Mouse (Mus musculus) urinary bladder, adult 18-20 months (tissue): Measurements from ENCODE around the gene Hoxb3.
A peak's percentile ranks its signal among the peaks of the same experiment; 100 is the strongest.

Experiments used
- DNase-seq, 2 experiments: peaks; one replicate each; pipeline ENCODE4 v3.0.0; 2022; ENCODE audit warnings: low spot score in 2 of 2, mixed read lengths in 2 of 2

Hoxb3 gene

DNA sequence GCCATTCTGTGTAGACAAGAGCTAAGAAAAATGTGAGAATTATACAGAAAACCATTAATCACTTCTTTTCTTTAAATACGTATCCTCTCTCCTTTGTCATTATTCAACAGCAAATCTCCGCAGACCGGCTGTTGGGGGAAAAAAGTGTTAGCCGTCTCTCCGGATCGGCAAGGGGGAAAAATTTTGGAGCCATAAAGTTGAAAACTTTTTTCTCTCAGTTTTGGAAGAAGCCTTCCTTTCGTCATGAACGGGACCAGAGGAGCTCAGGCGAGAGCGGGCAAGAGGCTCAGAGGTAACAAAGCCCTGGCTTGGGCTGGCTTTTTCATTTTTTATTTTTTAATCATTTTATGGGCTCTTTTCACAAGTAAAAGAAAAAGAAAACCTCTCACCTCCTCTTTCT is at the start of gene Hoxb3:
Hoxb3 (plus strand) TSS at position 173 of the 400 bp plus-strand sequence.
- DNase-seq, result no peak

DNA sequence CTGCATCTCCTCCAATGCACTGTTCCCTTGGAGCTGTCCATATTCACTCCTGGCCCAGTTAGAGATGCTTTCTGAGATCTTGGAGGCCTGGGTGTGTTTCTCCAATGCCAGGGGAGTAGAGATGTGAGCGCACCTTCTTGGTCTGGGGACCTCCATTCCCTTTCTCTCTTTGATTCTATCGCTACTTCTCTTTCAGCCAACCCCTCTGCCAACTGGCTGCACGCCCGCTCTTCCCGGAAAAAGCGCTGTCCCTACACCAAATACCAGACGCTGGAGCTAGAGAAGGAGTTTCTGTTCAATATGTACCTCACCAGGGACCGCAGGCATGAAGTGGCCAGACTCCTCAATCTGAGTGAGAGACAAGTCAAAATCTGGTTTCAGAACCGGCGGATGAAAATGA is 48.7 kb upstream of the Hoxb3 start:
- DNase-seq, result no peak

DNA sequence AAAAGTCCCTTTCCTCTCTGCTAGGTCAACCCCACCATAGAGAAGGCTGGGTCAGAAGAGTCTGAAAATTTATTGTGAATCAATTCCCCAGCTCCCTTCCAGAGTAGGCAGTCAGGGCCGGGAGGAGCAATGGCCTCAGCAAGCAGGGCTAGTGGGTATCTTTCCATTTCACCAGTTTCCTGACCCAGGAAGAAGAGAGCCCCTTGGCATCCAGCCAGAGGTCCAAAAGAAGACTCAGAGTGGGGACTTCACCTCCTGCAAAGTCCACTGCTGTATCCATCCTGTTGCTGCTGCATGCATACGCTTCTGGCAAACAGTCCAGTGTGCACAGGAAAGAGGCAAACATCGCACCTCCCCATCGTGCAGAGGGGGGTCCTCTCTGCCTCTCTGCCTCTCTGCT is 47.2 kb upstream of the Hoxb3 start:
- no peak for DNase-seq

DNA sequence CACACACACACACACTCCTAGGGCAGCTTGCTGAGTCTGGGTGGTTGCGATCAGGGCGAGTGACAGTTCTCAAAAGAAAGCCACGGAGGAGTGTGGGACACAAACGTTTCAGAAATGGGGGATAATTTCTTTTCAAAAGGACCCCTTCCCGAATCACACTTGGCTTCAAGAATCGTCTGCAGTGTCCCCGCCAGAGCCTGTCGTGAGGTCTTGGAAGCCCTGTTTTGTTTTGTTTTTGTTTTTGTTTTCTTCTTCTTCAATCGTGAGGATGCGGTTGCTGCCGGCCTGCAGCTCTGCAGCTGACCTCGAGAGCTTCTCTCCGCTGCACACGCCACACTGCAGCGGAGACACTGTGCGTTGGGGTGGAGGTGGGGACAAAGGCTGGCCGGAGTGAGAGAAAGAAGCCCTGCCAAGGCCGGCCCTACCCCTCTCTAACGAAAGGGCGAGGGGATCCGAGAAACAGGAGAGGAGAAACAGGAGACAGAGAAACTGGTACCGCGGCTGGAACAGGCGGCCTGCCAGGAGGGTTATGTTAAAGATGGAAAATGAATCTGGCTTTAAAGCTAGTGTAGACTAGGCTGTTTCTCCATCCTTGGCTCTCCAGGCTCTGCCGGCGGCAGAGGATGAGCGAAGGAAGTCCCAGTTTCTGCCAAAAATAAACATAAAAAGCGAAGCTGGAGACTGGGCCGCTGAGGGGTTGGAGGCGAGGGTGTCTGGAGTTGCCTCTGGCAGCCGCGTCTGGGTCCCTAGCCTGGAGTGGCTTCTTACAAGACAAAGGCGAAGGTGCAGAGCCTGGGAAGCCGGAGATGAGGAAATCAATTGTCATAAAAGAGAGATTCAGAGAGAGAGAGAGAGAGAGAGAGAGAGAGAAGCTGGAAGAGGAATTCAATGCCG is 45.7 kb upstream of the Hoxb3 start:
- no peak for DNase-seq

DNA sequence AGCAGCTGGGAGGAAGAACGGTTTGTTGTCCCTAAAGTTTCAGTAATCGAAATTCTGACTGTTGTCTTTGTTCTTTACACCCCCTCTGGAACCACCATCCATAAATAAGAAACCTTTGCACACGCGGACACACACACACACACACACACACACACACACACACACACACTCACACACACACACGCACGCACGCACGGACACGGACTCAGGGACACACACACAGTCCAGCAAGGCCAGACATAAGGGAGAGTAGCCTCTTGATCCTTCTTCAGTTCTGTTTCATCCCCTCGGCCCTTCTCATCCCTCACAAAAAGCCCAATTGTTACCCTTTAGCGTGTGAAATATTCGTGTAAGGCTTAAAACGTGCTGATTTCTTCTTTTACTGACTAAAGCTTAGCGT is 44.8 kb upstream of the Hoxb3 start:
- no peak for DNase-seq

DNA sequence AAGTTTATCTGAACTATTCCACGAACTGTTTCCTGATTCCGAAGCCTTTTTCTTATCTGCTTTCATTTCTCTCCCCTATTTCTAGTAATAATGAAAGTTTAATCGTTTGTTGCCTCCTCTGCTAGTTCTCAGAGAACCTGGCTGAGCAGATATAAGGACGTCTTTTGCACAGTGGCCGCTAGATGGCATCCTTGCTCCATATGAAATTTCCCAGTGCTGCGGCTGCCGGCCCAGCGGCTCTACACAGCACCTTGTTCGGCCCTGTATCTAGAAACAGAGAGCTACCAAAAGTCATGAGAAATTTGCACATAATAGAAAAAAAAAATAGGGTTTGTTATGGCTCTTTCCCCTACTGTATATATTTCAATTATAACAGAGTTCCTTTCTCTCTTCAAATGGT is 44.4 kb upstream of the Hoxb3 start:
- DNase-seq, result peak in 1 of 2 experiments; percentile 75

DNA sequence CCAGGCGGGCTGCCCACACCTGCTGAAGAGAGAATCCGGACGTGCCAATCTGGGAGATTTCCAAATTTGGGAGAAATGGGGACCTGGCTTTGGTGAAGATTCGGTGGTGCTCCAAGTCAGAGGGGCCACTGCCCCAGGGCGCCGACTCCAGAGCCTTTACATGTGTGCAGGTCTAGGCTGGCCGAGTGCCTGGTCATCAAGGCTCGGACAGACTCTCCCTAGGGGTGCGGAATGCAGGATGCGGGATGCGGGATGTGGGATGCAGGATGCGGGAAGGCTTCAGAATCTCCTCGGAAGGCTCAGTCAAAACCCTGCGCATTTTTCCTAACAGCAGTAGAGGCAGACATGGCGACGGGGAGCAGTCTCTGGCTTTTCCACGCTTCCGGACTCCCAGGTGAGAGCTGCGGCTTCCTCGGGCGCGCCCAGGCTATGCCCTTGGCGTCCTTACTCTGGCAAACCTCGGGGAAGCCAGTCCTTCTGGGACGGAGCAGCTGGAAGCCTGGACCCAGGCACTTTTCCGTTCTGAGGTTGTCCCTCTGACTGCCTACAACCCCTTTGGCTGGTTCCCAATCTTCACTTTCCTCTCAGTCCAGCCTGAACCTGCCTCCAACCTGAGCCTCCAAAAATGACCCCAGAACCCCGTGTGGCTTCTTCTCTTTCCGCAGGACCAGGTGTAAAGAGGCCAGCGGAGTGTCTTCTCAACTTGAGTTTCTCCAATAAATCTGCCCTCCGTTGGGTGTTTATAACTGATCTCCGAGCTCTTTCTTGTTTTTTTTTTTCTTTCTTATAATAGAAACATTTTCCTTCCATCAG is 43.5 kb upstream of the Hoxb3 start:
- no peak for DNase-seq

DNA sequence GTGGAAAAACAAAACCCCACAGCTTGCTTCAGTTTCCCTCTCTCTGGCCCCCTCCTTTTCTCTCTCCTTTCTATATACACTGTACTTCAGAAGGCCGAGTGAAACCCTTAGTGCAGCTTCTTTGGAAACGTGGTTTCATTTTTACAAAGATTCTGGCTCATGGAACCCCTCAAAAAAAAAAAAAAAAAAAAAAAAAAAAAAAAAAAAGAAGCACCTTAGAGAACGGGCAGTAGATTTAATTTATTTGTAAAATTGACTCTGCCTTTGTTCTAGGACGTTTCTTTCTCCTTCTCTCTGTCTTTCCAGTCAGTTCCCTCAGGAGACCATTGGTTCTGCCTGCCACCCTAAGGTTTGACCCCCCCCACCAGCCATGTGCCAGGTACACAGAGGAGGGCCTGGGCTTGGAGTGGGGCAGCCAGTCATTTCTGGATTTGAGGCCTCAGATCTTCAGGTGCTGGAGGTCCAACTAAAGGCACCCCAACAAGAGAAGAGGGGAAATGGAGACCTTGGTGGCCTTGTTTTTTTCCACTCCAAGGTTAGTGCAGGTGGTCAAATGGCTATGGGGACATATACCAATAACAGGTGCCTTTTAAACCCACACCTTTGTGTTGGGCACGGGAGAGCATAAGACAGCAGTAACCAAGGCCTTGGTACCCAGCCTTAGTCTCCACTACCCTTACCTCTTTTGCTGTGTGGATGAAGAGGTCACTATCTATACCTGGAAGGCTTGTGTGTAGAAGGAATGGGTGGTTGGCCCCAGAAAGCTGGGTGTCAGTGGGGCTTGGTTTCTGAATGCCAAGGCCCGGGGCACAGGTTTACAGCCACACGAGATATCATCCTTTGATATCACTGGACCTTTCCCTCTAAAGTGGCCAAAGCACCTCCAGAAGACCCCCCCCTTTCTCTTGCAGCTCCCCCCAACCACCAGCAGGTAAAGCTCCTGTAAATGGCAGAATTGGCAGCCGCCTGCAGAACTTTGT is 42.4 kb upstream of the Hoxb3 start:
- DNase-seq, result no peak

DNA sequence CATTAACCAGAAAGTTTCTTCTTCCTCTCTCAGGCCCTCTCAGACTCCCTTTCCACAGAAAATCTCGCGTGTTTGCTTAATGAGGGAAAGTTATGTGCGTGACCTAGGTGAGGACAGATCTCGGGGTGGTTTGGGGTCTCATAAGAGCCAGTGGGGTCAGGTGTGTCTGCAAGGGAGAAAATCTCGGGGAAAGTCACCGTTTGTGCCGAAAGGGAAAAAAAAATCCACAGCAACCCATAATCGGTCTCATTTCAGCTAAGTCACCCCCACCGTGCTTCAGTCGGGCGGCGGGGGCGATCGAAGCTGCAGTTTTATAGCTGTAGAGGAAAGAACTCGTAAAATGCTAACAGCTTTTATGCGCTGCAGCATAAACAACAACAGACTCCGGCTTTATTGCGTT is 41.7 kb upstream of the Hoxb3 start:
- DNase-seq, result no peak

DNA sequence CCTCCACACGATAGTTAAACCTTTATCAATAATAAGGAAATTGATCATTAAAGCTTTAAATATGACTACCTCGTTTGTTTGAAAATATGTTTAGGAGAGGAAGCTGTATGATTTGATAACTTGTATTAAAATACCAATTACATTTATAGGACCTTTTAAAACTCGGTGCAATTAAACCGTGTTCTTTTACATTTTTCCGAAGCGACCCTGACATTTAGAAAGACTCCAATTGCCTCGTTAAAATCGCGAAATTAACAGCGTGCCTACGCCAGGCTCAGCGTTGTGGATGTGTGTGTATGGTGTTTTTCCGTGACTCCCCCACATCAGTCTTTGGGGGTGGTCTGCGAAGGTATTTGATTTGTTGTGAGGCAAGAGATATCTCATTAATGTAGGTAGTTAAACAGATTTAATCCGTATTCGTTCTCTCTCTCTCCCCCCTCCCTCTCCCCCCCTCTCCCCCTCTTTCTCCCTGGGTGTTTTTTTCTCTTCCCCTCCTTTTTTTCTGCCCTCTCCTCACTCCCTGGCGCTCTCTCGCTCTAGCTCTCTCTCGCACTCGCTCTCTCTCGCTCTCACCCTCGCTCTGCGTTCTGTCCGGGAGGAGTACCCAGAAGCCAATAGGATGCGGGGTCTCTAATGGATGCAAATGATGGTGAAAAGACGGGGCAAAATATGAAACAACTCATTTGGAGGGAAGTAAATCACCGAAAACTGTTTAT is 41.1 kb upstream of the Hoxb3 start, which contains the start of gene Hoxb8:
Hoxb8 (plus strand) TSS at position 51 of the 716 bp plus-strand sequence.
- no peak for DNase-seq

DNA sequence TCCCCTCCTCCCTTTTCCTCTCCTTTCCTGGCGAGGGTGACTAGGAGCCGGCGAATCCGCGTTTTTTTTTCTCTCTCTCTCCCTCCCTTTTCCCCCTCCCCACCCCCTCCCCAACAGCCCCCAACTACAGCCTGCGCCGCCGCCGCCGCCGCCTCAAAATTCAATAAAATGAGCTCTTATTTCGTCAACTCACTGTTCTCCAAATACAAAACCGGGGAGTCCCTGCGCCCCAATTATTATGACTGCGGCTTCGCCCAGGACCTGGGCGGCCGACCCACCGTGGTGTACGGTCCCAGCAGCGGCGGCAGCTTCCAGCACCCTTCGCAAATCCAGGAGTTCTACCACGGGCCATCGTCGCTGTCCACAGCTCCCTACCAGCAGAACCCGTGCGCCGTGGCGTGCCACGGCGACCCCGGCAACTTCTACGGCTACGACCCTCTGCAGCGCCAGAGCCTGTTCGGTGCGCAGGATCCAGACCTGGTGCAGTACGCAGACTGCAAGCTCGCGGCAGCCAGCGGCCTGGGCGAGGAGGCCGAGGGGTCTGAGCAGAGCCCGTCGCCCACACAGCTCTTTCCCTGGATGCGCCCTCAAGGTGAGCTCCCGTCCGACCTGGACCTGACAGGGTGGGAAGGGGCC is 40.2 kb upstream of the Hoxb3 start:
- DNase-seq, result no peak

DNA sequence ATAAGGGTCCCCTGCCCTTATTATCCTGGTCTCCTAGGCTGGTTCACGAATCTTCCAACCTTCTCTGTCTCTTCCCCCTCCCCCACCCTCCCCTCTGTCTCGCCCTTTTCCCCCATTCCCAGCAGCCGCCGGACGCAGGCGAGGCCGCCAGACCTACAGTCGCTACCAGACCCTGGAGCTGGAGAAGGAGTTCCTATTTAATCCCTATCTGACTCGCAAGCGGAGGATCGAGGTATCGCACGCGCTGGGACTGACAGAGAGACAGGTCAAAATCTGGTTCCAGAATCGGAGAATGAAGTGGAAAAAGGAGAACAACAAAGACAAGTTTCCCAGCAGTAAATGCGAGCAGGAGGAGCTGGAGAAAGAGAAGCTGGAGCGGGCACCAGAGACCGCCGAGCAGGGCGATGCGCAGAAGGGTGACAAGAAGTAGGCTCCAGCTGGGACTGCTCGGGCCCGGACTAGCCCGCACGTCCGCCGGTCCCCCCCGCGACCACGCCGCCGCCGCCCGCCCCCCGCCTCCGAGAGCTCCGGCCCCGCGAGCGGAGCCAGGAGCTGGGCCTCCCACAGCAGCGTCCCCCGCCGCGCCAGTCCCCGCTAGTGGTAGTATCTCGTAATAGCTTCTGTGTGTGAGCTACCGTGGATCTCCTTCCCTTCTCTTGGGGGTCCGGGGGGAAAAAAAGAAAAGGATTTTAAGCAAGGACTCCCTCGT is 38.9 kb upstream of the Hoxb3 start:
- no peak for DNase-seq

DNA sequence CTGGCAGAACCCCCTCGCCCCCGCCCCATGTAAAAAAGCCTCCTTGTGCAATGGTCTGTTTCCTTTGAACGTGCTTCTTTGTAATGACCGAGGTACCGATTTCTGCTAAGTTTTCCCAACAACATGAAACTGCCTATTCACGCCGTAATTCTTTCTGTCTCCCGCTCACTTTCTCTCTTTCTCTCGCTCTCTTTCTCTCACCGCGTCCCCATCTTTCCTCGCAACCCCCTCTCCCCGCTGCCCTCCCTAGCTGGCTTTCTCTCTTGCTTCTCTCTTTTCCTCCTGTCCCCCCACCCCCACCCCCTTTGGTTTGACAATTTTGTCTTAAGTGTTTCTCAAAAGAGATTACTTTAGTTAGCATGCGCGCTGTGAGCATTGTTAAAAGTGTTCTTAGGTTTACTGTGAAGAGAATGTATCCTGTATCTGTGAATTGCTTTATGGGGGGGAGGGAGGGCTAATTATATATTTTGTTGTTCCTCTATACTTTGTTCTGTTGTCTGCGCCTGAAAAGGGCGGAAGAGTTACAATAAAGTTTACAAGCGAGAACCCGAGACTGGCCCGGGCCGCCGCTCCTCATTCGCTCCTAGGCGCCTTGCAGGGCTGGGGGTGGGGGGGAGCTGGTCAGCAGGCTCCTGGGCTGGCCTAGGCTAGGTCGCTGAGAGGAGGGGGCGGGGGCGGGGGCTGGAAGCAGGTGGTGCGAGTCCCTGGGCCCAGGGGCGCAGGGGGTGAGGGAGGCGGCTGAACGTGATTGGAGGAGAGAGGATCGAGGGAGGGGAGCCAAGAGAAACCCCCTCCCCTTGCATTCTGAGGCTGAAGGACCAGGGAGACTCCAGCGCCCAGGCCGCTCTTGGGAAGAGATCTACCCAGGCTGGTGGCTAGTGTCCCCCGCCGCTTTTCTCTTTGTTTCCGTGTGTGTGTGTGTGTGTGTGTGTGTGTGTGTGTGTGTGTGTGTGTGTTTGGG is 38.1 kb upstream of the Hoxb3 start:
- DNase-seq, result no peak

DNA sequence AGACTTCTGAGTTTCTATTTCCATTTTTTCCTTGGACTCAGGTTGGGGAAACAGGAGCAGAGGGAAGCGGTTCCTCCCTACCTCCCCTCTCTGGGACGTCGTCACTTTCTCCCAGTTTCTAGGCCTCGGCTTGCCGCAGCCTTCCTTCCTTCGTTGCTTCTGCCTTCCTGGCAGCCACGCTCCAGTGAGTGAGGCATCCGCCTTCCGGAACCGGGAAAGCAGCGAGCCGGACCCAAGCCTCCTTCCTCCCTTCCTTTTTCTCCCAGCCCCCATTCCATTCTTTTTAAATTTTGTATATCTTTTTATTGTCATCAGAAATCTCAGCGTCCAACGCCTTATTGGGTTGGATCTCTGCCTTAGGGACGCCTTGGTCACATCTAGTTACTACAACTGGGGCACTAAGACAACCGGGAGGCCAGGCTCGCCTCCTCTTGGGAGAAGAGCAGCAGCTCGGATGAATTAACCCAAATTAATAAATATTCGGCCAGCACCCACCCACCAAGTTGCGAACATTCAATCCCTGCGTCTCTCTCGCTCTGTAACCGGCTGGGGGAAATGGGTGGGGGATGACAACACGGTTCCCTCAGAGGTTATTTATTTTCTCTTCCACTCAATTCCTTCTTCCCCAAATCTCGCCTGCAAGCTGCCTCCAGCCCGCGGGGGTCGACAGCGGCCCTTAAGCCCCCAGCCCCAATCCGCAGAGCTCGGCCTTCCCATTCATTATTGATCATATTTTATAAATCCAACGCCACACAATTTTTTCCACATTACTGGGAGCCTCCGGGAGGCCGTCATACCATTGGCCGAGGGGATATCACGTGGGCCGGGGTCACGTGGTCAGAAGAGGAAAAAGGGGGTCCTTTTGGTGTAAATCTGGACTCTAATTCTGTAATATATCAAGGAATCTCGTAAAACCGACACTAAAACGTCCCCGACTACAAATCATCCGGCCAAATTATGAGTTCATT is 37.1 kb upstream of the Hoxb3 start, which contains the start of gene Hoxb7:
Hoxb7 (plus strand) TSS at position 853 of the 968 bp plus-strand sequence.
- peak in 1 of 2 experiments; percentile 69 for DNase-seq

DNA sequence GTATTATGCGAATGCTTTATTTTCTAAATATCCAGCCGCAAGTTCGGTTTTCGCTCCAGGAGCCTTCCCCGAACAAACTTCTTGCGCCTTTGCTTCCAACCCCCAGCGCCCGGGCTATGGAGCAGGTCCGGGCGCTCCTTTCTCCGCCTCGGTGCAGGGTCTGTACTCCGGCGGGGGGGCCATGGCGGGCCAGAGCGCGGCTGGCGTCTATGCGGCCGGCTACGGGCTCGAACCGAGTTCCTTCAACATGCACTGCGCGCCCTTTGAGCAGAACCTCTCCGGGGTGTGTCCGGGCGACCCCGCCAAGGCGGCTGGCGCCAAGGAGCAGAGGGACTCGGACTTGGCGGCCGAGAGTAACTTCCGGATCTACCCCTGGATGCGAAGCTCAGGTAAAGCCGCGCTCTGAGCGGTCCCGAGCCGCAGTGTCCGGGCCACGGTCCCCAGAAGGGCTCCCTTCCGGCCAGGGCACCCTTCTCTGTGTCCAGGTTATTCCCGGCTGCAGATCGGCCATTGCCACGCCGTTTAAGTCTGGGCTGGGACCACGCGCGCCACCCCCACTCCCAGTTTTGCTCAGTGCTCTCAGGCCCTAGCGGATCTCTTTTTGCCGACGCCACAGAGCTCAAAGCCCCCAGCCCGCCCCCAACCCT is 36.3 kb upstream of the Hoxb3 start:
- DNase-seq, result no peak

DNA sequence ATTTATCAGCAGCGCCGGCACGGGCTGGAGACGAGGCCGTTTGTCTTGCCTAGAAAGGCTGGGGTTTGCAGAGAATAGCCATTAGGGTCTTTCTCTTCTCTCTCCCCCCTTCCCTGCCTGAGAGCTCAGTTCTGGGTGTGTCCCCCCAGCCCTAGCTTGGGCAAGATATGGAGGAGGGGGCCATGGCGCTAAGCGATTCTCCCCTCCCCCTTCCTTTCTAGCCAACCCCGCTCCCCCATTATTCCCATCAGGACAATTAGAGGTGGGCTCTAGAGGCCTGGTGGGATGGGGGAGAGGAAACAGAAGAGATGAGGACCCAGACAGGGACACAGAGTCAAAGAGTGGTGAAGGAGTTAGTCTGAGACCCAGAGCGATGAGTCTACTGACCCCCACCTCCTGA is 35.7 kb upstream of the Hoxb3 start:
- no peak for DNase-seq
